Mouse (Mus musculus): Measurements from ENCODE around the gene Cdc123.

- TF ChIP-seq CTCF (IDR thresholded peaks at IDR 0.05), result no peak
- no peak for TF ChIP-seq POLR2A (IDR thresholded peaks at IDR 0.05; ENCODE audit: insufficient read depth, low read depth, low read length)
Measured at GRCm38 (mm10) chr2:5889412-5889811, 44.4 kb upstream of the Cdc123 start.
